Mouse (Mus musculus): ENCODE data around the gene Dr1.
"Not testable (repeated sequence)": the region's sequence is repeated elsewhere in the genome, so short reads cannot be mapped to it uniquely, and the experiment has no call there.

The Dr1 gene

GRCm38 (mm10) chr5:108268127-108269062 lies at the start of gene Dr1:
Dr1 (plus strand) TSS chr5:108268897.
- peak; percentile 91 for DNase-seq (ENCODE audit: low read depth, low spot score)

GRCm38 (mm10) chr5:108224077-108224476 lies 44.6 kb upstream of the Dr1 start:
- DNase-seq (ENCODE audit: low read depth, low spot score): no peak

DNA sequence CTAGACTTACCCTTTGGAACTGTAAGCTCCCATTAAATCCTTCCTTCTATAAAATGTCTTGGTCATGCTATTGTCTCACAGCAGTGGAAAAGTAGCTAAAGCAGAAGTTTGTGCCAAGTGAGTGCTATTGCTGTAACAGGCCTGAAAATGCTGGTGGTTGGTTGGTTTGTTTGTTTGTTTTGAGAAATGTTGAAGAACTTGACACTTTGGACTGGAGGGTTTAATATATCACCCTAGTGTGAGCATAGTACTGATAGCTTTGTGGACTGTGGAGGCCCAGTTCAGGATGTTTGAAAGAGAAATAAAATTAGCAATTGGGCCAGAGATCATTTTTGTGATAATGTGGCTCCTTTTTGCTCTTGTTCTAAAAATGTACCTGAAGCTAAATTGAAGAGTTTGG lies 42.5 kb upstream of the Dr1 start:
- no peak for DNase-seq (ENCODE audit: low read depth, low spot score)

GRCm38 (mm10) chr5:108246314-108246765 lies 22.4 kb upstream of the Dr1 start:
- DNase-seq (ENCODE audit: low read depth, low spot score): no peak

DNA sequence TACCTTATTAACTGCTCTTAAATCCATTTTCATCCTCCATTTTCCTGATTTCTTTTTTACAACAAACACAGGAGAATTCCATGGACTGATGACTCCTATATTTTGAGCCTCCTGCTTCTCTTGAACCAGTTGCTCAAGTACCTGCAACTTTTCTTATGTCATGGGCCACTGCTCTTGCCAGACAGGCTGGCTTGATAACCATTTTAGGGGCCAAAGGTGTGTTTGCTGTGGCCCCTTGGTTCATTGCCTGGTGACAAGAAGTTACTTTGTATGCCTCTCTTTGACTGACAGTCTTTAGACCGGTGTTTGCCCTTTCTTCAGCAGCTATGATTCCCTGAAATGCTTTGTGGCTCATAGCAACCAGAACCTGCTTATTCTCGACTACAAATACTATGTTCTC lies 18.7 kb upstream of the Dr1 start:
- no peak for DNase-seq (ENCODE audit: low read depth, low spot score)

GRCm38 (mm10) chr5:108255259-108255658 lies 13.4 kb upstream of the Dr1 start:
- DNase-seq (ENCODE audit: low read depth, low spot score): no peak

DNA sequence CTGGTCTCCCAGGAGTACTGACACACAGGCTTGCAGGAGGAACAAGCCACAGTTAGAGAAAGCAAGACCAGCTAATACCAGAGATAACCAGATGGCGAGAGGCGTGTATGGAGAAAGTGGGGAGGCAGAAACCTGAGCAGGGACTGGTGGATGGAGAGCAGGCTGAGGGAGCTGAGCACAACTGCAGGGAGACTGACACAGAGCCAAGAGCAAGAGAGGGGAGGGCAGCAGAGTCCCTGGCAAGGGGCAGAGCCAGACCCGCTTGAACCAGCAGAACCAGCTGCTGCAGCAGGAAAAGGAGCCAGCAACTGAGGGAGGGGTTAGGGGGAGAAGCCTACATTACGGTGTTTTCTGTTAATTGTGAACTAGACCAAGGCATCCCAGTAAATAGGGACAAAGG lies 6.0 kb upstream of the Dr1 start:
- no peak for DNase-seq (ENCODE audit: low read depth, low spot score)

DNA sequence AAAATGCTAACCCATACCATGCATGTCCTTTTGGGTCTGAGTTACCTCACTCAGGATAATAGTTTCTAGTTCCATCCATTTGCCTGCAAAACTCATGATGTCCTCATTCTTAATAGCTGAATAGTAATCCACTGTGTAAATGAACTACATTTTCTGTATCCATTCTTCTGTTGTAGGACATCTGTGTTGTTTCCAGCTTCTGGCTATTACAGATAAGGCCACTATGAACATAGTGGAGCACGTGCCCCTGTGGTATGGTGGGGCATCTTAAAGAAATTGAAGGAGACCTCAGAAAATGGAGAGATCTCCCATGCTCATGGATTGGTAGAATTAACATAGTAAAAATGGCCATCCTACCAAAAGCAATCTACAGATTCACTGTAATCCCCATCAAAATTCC lies 4.9 kb upstream of the Dr1 start:
- DNase-seq (ENCODE audit: low read depth, low spot score): not testable (repeated sequence)

DNA sequence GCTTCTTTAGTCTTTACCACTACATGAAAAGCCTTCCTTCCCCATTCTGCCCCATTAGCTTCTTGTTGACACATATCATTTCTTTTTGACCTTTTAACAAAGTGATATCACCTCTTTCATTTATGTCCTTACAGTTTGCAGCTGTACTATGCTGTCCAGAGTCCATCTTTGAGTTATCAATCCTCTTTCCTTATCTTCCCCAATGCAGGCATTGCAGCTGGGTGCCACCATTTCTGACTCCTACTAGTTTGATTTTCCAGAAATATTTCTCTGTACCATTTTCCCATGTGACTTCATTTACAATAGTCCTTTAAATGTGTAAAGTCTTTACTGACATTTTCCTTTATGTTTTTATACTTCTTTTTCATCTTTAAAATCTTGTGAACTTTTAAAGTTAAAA lies 1.7 kb upstream of the Dr1 start:
- DNase-seq (ENCODE audit: low read depth, low spot score): no peak

DNA sequence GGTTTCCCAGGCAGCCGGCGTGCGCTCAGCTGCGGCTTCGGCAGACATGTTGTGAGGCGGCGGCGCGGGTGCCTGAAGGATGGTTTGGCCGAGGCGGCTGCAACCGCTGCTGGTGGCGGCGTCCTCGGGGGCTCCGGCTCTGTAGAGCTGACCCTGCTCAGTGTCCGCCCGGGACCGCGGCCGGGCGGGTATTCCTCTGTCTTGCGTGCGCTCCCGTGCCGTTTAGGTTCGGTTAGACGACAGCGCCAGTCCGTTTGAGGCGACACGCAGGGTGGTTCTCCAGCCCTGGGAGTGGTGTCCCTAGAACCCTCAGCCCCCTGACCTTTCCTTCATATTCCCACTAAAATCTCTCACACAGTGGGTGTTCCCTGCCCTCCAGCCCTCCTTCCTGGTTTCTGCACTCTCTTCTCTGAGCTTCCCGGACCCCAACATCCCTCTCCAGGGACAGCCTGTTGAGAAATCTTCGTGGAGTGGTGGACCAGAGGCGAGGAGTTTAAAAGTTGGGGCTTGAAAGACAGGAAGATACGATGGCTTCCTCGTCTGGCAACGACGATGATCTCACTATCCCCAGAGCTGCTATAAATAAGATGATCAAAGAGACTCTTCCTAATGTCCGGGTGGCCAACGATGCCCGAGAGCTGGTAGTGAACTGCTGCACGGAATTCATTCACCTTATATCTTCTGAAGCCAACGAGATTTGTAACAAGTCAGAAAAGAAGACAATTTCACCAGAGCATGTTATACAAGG lies 540 bp downstream of the Dr1 start:
- DNase-seq (ENCODE audit: low read depth, low spot score): no peak

- no peak for DNase-seq (ENCODE audit: low read depth, low spot score)
Observed at GRCm38 (mm10) chr5:108269811-108270151, 1.1 kb downstream of the Dr1 start.

DNA sequence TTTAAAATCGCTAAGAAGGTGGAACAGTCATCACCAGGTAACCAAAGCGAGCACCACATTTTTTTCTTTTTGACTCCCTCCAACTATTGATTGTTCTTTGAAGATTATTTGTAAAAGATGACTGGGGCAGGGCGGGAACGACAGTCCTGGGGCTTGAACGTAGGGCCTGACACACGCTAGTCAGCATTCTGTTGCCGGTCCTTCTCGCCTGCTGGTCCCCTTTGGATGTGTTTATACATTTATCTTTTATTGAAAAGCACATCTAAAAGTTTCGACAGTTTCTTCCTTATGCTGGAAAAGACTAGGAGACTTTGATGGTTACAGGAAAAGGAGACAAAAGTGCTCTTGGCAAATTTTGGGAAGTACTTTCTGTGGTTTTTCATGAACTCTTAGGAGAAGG lies 1.7 kb downstream of the Dr1 start:
- no peak for DNase-seq (ENCODE audit: low read depth, low spot score)

DNA sequence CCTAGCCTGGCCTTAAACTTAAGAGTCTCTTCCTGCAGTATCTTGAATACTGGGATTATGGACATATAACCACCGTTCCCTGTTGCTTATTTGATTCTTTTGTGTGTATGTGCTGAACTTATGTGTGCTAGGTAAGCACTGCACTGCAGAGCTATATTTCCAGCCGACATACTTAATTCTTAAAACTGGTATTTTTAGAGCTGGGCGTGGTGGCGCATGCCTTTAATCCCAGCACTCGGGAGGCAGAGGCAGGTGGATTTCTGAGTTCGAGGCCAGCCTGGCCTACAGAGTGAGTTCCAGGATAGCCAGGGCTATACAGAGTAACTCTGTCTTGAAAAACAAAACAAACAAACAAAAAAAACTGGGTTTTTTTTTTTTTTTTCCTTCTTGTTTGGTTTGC lies 2.6 kb downstream of the Dr1 start:
- not testable (repeated sequence) for DNase-seq (ENCODE audit: low read depth, low spot score)

- DNase-seq (ENCODE audit: low read depth, low spot score): no peak
Observed at GRCm38 (mm10) chr5:108286957-108287356, 18.3 kb downstream of the Dr1 start.

- no peak for DNase-seq (ENCODE audit: low read depth, low spot score)
Observed at GRCm38 (mm10) chr5:108301567-108301966, 32.9 kb downstream of the Dr1 start.

DNA sequence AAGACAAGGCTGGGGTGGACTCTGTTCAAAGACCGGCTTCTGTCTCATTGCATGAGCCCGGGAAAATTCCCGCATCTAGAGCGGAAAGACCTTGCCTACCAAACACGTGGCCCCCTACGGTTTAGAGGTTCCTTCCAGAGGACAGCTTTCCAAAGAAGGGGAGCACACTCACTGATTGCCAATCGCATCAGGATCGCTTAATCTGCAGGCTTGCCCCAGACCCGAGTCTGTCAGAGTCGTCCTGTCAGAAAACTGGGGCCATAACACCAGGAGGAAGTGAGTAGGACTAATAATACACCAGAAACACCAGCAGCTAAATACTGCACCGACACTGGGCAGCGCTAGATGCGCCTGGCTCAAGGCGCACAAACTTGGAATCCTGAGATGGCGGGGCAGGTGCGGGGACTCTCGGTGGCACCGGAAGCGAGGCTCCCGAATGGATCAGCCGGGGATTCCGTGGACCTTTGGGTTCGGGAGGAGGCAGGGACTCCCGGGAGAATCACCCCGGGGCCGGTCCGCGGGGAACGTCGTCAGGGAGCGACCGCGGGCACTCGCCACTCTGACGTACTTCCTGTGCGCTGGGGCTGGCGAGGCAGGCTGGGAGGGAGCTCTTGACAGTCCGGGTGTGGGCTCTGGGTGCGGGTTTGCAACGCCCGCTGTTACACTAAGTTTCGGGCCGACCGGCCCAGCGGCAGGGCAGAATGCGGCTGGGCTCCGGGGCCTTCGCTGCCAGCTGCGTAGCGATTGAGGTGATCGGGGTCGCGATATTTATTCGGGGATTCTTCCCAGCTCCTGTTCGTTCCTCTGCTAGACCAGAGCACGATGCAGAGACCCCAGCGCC lies 43.7 kb downstream of the Dr1 start, which contains the start of gene Pigg:
Gene Pigg (plus strand): TSS at position 386 of the 841 bp plus-strand sequence.
- peak; percentile 82 for DNase-seq (ENCODE audit: low read depth, low spot score)

DNA sequence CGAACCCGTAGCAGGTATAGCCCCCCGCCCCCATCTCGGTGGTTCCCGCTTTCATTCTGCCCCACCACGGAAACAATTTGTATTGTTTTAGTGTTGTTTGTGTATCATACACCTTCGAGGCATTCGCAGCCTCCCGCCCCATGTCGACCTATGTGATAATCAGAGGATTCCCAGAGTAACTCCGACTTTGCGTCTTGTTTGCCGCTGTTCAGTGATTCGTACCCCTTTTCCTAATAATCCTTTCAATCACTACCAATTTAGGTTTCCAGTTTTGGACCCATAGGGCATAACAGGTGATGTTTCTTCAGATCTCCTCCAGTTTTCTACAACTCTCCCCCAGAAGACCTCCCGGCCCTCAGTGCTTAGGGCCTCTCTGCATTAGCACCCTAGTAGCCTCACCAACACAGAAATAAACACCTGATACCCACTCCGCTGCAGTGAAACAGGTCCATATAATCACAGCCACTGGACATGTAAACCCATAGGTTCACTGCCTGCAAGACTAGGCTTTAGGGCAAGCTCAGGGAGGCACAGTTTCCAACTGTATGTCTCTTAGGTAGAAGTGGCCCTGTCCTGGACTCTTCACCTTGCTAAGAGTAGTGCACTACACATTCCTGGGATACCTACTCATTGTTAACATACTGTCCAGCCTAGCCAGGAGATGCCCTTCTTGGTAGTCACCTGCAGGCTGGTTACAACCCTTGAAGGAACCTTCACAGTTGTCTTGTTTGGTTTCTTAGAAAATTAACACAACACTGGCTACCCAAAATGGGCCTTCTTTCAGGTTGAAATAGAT lies 44.6 kb downstream of the Dr1 start:
- no peak for DNase-seq (ENCODE audit: low read depth, low spot score)

Measured in telencephalon, adult 2 months (tissue).